Mouse (Mus musculus) layer of hippocampus, postnatal 10 days (tissue): Measurements from ENCODE around the gene Mob3b. TPM values are rescaled to one million over a fixed set of nuclear protein-coding genes. Genes with fewer than 3 reads are reported as not detected.

Source experiments
- DNase-seq, 2 experiments: peaks; one replicate each; pipeline ENCODE4 v3.0.0; 2021; ENCODE audit warnings: low spot score in 2 of 2
- total RNA-seq, 2 experiments: library from RNA; stranded (reverse); gene quantifications; 2 replicates each; pipeline ENCODE4 v1.2.3; 2021

The Mob3b gene
- total RNA-seq, 2 experiments from 2014 or later, result 4.4 to 6.1 TPM

DNA sequence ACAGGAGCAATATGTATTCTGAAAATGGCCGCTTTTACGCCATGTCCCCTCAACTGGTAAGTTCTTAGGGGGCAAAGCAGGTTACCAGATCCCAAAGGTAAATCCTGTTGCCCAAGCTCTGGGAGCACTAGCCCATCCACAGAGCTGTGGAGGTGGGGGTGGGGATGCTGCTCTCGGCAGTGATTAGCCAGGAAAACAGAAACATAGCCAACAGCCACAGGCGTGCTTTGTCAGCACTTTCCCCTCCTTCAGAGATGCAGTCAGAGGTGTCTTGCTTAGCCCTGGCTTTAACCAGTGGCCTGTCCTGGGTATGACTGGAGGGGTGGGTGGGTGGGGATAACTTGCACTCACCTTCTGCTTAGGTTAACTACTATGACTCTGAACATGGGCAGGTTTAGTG lies 91.1 kb downstream of the Mob3b start:
- DNase-seq, result no peak

DNA sequence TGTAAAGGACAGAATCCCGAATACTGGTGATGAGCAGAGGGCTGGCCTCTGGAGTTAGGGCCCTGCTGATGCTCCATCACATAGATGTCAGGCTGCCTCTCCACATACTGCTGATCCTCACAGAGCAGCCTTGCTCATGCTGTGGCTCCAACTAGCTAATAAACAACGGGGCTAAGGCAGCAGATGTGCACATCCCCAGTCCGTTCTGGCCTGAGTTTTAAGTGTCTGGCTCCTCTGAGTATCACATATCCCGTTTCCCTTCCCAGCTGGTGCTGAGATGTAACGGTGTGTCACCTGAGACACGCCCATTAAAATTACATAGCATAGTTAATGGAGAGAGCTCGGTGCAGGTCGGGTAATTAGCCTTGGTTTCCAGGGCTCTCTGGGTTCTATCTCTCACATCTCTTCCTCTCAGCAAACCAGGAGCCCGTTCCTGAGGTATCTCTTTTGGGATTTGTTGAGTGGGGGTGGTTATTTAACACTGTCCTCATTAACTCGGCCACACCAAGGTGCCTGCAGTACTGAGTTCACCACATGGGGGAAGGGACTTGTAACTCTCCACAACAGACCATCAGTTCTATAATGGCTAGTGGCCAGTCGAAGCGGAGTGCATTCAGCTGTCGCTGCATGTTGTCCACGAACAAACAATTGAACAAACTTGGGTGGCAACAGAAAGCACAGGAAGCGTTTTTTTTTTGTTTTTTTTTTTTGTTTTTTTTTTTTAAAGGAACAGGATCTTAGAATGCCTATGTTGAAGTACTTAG lies 92.0 kb downstream of the Mob3b start:
- peak; percentile 22 to 35 for DNase-seq

GRCm38 (mm10) chr4:35063146-35063719 lies 94.1 kb downstream of the Mob3b start:
- no peak for DNase-seq

DNA sequence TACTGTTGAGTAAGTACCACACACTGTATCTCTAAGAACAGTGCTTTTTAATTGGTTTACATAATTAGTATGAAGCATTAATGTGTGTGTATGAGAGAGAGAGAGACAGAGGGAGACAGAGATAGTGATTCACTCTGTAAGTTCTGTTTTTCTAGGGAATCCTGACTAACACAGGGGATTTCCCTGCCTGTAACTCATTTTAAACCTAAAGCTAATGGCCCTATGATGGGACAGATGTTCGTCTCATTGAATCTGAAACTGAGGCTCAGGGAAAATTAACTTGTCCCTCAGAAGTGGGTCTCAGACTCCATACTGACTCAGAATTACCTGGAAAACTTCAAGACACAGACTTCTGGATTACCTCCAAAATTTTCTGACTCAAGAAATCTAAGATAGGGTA lies 96.3 kb downstream of the Mob3b start:
- DNase-seq, result no peak

GRCm38 (mm10) chr4:35060401-35060800 lies 96.9 kb downstream of the Mob3b start:
- no peak for DNase-seq

GRCm38 (mm10) chr4:35054362-35054761 lies 102.9 kb downstream of the Mob3b start:
- no peak for DNase-seq

DNA sequence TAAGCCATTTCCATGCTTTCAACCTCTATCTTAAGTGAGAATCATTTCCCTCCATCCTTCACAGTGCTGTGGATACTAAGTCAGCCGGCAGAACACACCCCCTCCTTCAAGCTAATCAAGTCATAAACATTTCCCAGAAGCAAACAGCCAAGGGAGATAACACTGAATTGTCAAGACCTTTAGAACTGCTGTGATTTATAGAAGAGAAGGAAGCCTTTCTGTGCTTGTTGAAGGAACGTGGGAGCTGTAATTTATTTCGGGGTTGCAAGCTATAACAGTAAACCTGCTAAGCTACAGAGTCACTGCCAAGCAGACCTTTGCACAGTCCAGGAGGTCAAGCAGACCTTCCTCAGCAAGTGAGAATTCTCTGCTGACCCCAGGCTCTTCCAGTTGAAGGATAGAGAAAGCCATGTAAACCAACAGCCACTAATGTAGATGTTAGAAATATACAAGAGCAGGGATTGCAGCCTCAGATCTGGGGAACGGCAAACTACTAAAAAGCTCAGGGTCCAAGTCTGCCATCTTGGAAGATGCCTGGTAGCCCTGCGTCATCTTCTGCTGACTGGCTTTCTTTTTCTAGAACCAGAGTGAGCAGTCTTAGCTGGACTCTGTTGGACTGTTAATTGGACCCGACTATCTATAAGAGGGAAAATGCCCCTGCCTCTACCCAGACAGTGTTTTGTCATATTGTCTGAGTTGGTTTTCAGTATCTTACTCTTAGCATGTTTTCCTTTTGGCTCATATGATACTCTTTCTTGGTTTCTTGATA lies 104.9 kb downstream of the Mob3b start:
- DNase-seq, result no peak

DNA sequence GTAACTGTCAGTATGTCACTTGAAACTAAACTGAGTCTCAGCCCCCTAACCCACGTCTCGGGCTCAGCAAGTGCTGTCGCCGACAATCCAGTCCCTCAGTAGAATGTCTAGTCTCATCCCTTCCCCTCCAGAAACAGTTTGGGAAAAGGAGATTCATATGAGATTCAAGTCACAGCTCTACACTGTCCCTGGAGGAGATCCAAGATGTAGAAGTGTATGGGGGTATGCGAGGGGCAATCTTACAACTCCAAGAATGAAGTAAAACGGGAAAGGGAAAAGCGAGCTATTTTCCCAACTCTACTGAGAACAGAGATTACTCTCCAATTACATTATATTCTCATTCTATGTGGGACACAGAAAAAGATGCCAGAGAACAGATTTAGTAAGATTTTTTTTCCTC lies 106.1 kb downstream of the Mob3b start:
- no peak for DNase-seq

DNA sequence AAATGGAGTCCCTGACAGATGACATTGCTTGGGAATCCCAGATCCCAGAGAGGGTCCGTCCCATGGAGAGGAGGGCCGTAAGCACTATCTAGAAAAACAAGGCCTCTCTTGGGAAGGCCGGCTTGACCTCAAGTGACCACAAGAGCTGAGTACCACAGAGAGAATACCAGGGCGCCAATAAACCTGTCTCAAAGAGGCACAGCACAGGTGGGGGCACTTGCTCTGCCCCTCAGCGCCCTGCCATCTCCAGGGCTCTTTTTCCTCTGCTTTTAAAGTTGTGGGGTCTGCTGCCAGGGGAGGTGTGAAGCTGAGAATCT lies 107.6 kb downstream of the Mob3b start:
- no peak for DNase-seq

DNA sequence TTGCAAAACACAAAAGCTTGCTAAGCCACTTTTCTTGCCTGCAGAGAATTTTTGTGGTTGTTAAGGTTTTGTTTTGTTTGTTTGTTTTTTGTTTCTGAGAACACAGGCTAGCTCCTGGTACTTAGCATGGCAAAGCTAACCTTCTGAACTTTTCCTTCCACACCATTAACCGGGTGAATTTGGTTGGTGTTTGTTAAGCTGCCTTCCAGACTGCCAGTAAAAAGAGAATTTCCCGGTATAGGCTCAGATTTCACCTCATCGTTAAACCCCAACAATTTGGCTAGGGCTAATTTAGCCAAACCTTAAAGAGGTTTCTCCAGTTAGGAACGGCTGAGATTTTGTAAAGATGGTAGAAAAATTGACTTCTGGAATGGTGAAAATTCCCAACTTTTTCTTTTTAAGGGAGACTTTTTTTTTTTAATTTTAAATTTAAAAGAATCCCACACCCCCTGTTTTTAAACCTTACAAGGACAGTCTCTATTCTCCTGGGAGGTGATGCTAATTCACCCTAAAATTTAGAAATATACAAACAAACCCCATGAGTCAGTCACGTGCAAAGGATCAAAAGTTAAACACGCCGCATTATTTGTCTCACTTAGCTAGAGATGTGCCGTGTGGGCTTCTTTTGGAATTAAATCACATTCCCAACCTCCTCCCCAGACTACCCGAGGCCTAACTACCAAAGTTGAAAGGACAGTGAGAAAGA lies 108.1 kb downstream of the Mob3b start:
- no peak for DNase-seq

DNA sequence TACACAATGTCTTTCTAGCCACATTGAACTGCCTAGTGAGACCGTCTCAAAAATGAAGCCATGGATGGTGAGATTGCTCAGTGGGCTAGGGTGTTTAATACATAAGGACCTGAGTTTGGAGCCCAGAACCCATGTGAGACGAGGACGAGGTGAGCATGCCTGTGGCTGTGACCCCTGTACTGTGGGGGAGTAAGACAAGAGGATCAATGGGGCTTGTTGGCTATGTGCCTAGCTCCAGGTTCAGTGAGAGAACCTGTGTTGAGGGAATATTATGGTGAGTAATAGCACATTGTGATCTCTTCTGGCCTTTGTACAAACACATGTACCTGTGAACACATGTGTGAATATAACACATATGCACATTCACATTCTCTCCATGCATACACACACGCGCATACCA lies 116.4 kb downstream of the Mob3b start:
- no peak for DNase-seq

GRCm38 (mm10) chr4:35040306-35040705 lies 117.0 kb downstream of the Mob3b start:
- no peak for DNase-seq

DNA sequence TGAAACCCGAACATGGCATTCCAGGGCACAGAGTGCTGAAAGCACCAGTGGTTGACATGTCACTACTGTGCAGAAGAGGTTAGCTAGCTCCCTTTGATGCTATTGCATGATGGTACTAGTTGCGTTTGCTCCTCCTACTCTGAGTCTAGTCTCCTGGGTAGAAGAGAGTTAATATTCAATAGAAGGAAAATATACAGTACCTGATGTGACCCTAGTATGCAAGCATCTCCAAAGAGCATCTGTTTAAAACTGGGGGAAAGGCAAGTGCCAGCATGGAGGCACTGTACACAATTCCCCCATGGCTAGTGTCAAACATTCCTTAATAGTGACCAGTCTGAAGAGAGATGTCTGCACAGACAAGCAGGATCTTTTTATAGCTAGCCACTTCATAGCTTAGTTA lies 119.5 kb downstream of the Mob3b start:
- DNase-seq, result no peak

DNA sequence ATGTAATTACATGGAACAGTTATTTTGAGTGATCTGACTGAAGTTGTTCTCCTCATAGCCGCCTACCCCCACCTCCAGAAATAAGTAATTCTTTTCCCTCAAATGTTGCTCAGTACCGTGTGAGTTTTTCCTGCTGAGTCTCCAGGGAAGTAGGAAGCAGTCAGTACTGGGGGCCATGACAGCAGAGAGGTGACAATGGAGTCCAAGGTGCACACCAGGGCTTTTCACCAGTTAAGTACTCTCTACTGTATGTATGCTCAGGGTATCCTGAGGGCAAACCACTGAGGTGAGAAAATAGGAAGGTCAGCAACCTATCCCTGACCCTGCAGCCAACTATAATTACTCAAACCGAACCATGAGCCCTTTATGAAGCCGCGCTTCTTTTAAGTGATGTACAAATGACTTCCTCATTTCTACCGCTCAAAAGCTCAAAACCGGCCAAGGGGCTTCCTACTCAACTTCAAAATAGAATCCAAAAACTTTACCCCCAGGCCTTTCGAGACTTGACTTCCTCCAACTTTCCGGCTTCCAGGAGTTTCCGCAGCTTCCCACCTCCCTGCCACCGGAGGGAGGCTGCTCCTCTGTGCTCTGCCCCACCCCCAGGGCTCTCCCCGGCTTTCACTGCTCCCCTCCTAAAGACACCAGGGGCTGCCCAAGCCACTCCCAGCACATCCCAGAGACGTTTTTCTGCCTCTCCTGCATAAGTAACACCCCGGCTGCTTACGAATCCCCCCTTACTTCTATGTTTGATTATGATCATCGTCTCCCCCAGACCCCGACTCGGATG lies 122.6 kb downstream of the Mob3b start:
- DNase-seq, result no peak

DNA sequence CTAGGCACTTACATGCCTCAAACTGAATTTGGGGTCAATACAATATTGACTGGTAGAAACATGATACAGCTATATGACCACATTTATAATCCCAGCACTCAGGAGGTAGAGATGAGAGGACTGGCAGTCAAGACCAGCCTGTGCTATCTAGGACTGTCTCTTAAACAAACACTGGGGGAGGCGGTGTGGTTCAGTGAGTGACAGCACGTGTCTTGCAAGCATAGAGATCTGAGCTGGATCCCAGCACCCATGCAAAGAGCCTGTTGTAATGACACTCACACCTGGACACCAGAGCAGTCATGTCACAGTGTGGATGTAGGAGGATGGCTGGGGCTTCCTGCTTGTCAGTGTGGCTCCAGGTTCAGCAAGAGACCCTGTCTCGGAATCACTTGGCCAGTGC lies 124.5 kb downstream of the Mob3b start:
- no peak for DNase-seq

DNA sequence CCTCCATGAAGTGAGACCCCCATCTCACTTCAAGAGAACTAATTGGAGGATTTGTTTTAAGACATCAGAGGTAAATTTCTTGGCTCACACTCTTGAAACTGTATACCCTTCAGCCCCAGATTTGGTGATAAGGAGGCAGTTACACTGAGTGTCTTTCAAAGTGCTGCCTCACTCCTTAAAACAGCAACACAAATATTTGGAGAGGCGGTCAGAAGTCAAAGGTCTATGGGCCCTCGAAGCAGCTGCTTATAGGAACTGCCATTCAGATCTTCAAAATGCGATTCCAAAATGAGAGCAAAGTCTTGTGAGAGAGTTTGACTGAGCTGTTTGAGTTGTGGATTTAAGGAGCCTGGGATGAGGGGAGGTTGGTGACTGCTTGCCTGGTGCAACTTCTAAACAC lies 125.7 kb downstream of the Mob3b start:
- no peak for DNase-seq

- no peak for DNase-seq
These were observed 126.1 kb downstream of the Mob3b start for GRCm38 (mm10) chr4:35031141-35031540.

- DNase-seq, result no peak
These were observed 138.9 kb downstream of the Mob3b start for GRCm38 (mm10) chr4:35018416-35018815.

- no peak for DNase-seq
These were observed 144.6 kb downstream of the Mob3b start for GRCm38 (mm10) chr4:35012401-35013307.
